In genomic region chr5:123076419-123077281, GRCm38 (mm10) we compare ENCODE assay signal across 8 mouse cellular contexts. TPM values are rescaled to one million over a fixed set of nuclear protein-coding genes. Genes with fewer than 3 reads are reported as not detected.
DNase-seq lines count a peak whose midpoint lies in the region; ATAC-seq and TF ChIP-seq lines count a peak whose summit lies in the region.

No protein-coding gene starts in this region.

- 1% methylated on average over 35 of the region's 35 CpGs for WGBS in heart, embryonic 12.5 days
- 3% methylated on average over 35 of the region's 35 CpGs for WGBS in embryonic facial prominence, embryonic 11.5 days
- 6% methylated on average over 33 of the region's 35 CpGs for WGBS in hindbrain, postnatal 0 days
- WGBS in midbrain, embryonic 14.5 days: 5% methylated on average over 34 of the region's 35 CpGs

- in situ Hi-C loops in CH12.LX (cut with MboI; ENCODE audit: low pct_ligation_motif_present, low pct_unique_long_range_greater_than_20kb, low sequenced_read_pairs): no loop called here

- H3K36me3 ChIP-seq in heart, embryonic 12.5 days: no peaks in the 10 kb centered on the region
- peaks cover 0 to 2% of the 10 kb centered on the region in 2 experiments for H3K36me3 ChIP-seq in CH12.LX (replicated peaks in 1 of 2; ENCODE audit: control insufficient read depth in 1 of 2, insufficient read depth in 1 of 2, low read length in 1 of 2)
- H3K36me3 ChIP-seq in embryonic facial prominence, embryonic 11.5 days (replicated peaks; ENCODE audit: control insufficient read depth, insufficient read depth, low read depth, low read length): no peaks in the 10 kb centered on the region
- no peaks in the 10 kb centered on the region for H3K36me3 ChIP-seq in hindbrain, postnatal 0 days (ENCODE audit: insufficient read depth, low read length)
- no peaks in the 10 kb centered on the region for H3K36me3 ChIP-seq in midbrain, embryonic 14.5 days (ENCODE audit: control insufficient read depth, insufficient read depth, low read length)

- DNase-seq in heart, adult 9 months (ENCODE audit: low spot score in 2 of 2): no peak
- DNase-seq in CH12.LX (ENCODE audit: extremely low read depth): no peak
- peak; percentile 62 for DNase-seq in embryonic facial prominence, embryonic 11.5 days (ENCODE audit: low spot score)
- DNase-seq in hindbrain, postnatal 0 days (ENCODE audit: low spot score): peak; percentile 74
- peak; percentile 72 for DNase-seq in midbrain, embryonic 14.5 days
- DNase-seq in ovary, postnatal 14 days (ENCODE audit: low spot score): no peak
- no peak for DNase-seq in layer of hippocampus, adult 8-10 months (ENCODE audit: low spot score in 2 of 2)

- peak overlapping the region; percentile 86 for H3K4me3 ChIP-seq in heart, embryonic 12.5 days
- H3K4me3 ChIP-seq in CH12.LX (replicated peaks in 1 of 3; ENCODE audit: low read depth in 2 of 3, low read length in 2 of 3, poor library complexity in 1 of 3): peak overlapping the region; percentile 66 to 92 (median 75)
- peak overlapping the region; percentile 78 for H3K4me3 ChIP-seq in embryonic facial prominence, embryonic 11.5 days (ENCODE audit: low read depth, low read length)
- peak overlapping the region; percentile 81 for H3K4me3 ChIP-seq in hindbrain, postnatal 0 days (ENCODE audit: low read length)
- H3K4me3 ChIP-seq in midbrain, embryonic 14.5 days (replicated peaks; ENCODE audit: low read depth, low read length): peak overlapping the region; percentile 78

- peak overlapping the region; percentile 99 for H3K4me2 ChIP-seq in heart, embryonic 12.5 days
- peak overlapping the region; percentile 79 for H3K4me2 ChIP-seq in CH12.LX (ENCODE audit: insufficient read depth, low read depth, poor library complexity, severe bottlenecking)
- peak overlapping the region; percentile 97 for H3K4me2 ChIP-seq in embryonic facial prominence, embryonic 11.5 days (ENCODE audit: low read depth, low read length)
- H3K4me2 ChIP-seq in hindbrain, postnatal 0 days (ENCODE audit: low read depth, low read length): peak overlapping the region; percentile 81
- peak overlapping the region; percentile 96 for H3K4me2 ChIP-seq in midbrain, embryonic 14.5 days (ENCODE audit: low read length)

- H3K9me3 ChIP-seq in heart, embryonic 12.5 days (replicated peaks): peaks cover 5% of the 10 kb centered on the region; the same call in 1 of the 2 replicates
- H3K9me3 ChIP-seq in CH12.LX (replicated peaks; ENCODE audit: low read length): peaks cover 7% of the 10 kb centered on the region
- H3K9me3 ChIP-seq in embryonic facial prominence, embryonic 11.5 days (replicated peaks; ENCODE audit: control insufficient read depth, low read length): no peaks in the 10 kb centered on the region
- no peaks in the 10 kb centered on the region for H3K9me3 ChIP-seq in hindbrain, postnatal 0 days (ENCODE audit: low read length)
- no peaks in the 10 kb centered on the region for H3K9me3 ChIP-seq in midbrain, embryonic 14.5 days (ENCODE audit: control insufficient read depth, low read length)

- peak overlapping the region; percentile 85 for H3K9ac ChIP-seq in heart, embryonic 12.5 days
- peak overlapping the region; percentile 49; the same call in 1 of the 2 replicates for H3K9ac ChIP-seq in CH12.LX (ENCODE audit: insufficient read depth, low read depth)
- peak overlapping the region; percentile 68 for H3K9ac ChIP-seq in embryonic facial prominence, embryonic 11.5 days (replicated peaks; ENCODE audit: low read length)
- peak overlapping the region; percentile 77 for H3K9ac ChIP-seq in hindbrain, postnatal 0 days (replicated peaks; ENCODE audit: low read length)
- H3K9ac ChIP-seq in midbrain, embryonic 14.5 days (replicated peaks; ENCODE audit: low read length): peak overlapping the region; percentile 70

- dilution Hi-C loops in CH12.LX (cut with MboI; ENCODE audit: extremely low pct_ligation_motif_present, extremely low pct_unique_long_range_greater_than_20kb, low sequenced_read_pairs): no loop called here

- no peak for TF ChIP-seq CTCF in CH12.LX (conservative IDR thresholded peaks at IDR 0.05 in 1 of 2, IDR thresholded peaks at IDR 0.05 in 1 of 2; ENCODE audit: low read depth in 2 of 2, low read length in 2 of 2)
- no peak for TF ChIP-seq CTCF in hindbrain, postnatal 0 days (IDR thresholded peaks at IDR 0.05; ENCODE audit: low read depth)

- H3K79me2 ChIP-seq in CH12.LX (replicated peaks; ENCODE audit: control insufficient read depth, extremely low read depth, insufficient read depth, poor library complexity, severe bottlenecking): no peaks in the 10 kb centered on the region

- H3K27ac ChIP-seq in heart, embryonic 12.5 days (ENCODE audit: poor library complexity, severe bottlenecking): peak overlapping the region; percentile 39
- H3K27ac ChIP-seq in CH12.LX (ENCODE audit: insufficient read depth, low read depth): peak overlapping the region; percentile 18; the same call in 1 of the 2 replicates
- H3K27ac ChIP-seq in embryonic facial prominence, embryonic 11.5 days (replicated peaks; ENCODE audit: low read depth, low read length): no peak overlapping the region
- peak overlapping the region; percentile 81 for H3K27ac ChIP-seq in hindbrain, postnatal 0 days
- H3K27ac ChIP-seq in midbrain, embryonic 14.5 days (replicated peaks; ENCODE audit: low read depth, low read length): peak overlapping the region; percentile 64; the same call in 1 of the 2 replicates

- no peaks in the 10 kb centered on the region for H3K27me3 ChIP-seq in heart, embryonic 12.5 days (replicated peaks)
- no peaks in the 10 kb centered on the region for H3K27me3 ChIP-seq in CH12.LX (replicated peaks)
- no peaks in the 10 kb centered on the region for H3K27me3 ChIP-seq in embryonic facial prominence, embryonic 11.5 days (ENCODE audit: control insufficient read depth, insufficient read depth, low read length)
- H3K27me3 ChIP-seq in hindbrain, postnatal 0 days (ENCODE audit: insufficient read depth, low read length): no peaks in the 10 kb centered on the region
- no peaks in the 10 kb centered on the region for H3K27me3 ChIP-seq in midbrain, embryonic 14.5 days (ENCODE audit: control insufficient read depth, insufficient read depth, low read length)

- no peak for TF ChIP-seq RAD21 in CH12.LX (IDR thresholded peaks at IDR 0.05; ENCODE audit: low read depth, low read length)

- peak; percentile 71 for ATAC-seq in heart, embryonic 12.5 days (ENCODE audit: insufficient number of reproducible peaks, low FRiP score)
- peak; percentile 89 for ATAC-seq in embryonic facial prominence, embryonic 11.5 days (replicated peaks; ENCODE audit: insufficient number of reproducible peaks, low FRiP score, low TSS enrichment, low read depth)
- peak; percentile 89 for ATAC-seq in hindbrain, postnatal 0 days
- ATAC-seq in midbrain, embryonic 14.5 days (ENCODE audit: low FRiP score, low TSS enrichment): peak; percentile 81

- no peak for TF ChIP-seq POLR2A in CH12.LX (IDR thresholded peaks at IDR 0.05; ENCODE audit: low read depth, low read length)

- no peak for TF ChIP-seq EP300 in CH12.LX (IDR thresholded peaks at IDR 0.05; ENCODE audit: low read length)

- peaks cover 34% of the 10 kb centered on the region for H3K4me1 ChIP-seq in heart, embryonic 12.5 days (replicated peaks)
- peaks cover 20 to 40% of the 10 kb centered on the region in 2 experiments for H3K4me1 ChIP-seq in CH12.LX (ENCODE audit: control insufficient read depth in 1 of 2, insufficient read depth in 2 of 2)
- peaks cover 2% of the 10 kb centered on the region; the same call in 1 of the 2 replicates for H3K4me1 ChIP-seq in embryonic facial prominence, embryonic 11.5 days (ENCODE audit: control insufficient read depth, insufficient read depth, low read length)
- H3K4me1 ChIP-seq in hindbrain, postnatal 0 days (ENCODE audit: insufficient read depth, low read length): peaks cover 20% of the 10 kb centered on the region
- peaks cover 14% of the 10 kb centered on the region for H3K4me1 ChIP-seq in midbrain, embryonic 14.5 days (ENCODE audit: control insufficient read depth, insufficient read depth, low read length)

TF ChIP-seq in CH12.LX, 34 proteins besides CTCF, POLR2A, EP300 and RAD21 (continues in another document):
- no peak for TF ChIP-seq MYC (IDR thresholded peaks at IDR 0.05; ENCODE audit: low read depth, low read length)
- TF ChIP-seq ZMIZ1 (IDR thresholded peaks at IDR 0.05; ENCODE audit: low read depth, low read length): 0 out of 2 replicates have a peak, but pooled peaks have one; percentile 6

RNA-seq across cellular contexts. Expression of gene Tmem120b, which starts 8.4 kb away (rescaled TPM):
- 12.9 and 13.0 TPM in 2 replicates for polyA plus RNA-seq in heart, embryonic 12.5 days (2016; fragmentation: Nextera tagmentation; extraction: Ambion mirVana)
- 6.1 and 8.0 TPM in 2 replicates for total RNA-seq in CH12.LX (2012; rRNA removed)
- 4.6 and 4.8 TPM in 2 replicates for total RNA-seq in CH12.LX (2014; rRNA removed)
- 4.5 and 6.2 TPM in 2 replicates for polyA plus RNA-seq in CH12.LX (2012; ENCODE audit: insufficient read length, low read depth)
- 7.2 and 7.9 TPM in 2 replicates for polyA plus RNA-seq in embryonic facial prominence, embryonic 11.5 days (2014; fragmentation: Nextera tagmentation; extraction: Ambion mirVana)
- 15.3 and 29.3 TPM in 2 replicates for total RNA-seq in hindbrain, postnatal 0 days (2014; rRNA removed)
- 17.7 and 19.6 TPM in 2 replicates for polyA plus RNA-seq in hindbrain, postnatal 0 days (2015; fragmentation: Nextera tagmentation; extraction: Ambion mirVana)
- polyA plus RNA-seq in midbrain, embryonic 14.5 days (2014; fragmentation: Nextera tagmentation; extraction: Ambion mirVana): 12.7 and 13.1 TPM in 2 replicates
- 10 to 100 TPM; 15.4 to 22.0 (median 18.7) TPM for total RNA-seq in layer of hippocampus, adult 8-10 months (2022)

RNA-seq across cellular contexts. Expression of gene Morn3, which starts 29.8 kb away (rescaled TPM):
- polyA plus RNA-seq in heart, embryonic 12.5 days (2016; fragmentation: Nextera tagmentation; extraction: Ambion mirVana): not detected in 2 replicates
- not detected in 2 replicates for total RNA-seq in CH12.LX (2012; rRNA removed)
- not detected in 2 replicates for total RNA-seq in CH12.LX (2014; rRNA removed)
- polyA plus RNA-seq in CH12.LX (2012; ENCODE audit: insufficient read length, low read depth): not detected in 2 replicates
- 0.91 TPM in 1 of 2 replicates, not detected in the other for polyA plus RNA-seq in embryonic facial prominence, embryonic 11.5 days (2014; fragmentation: Nextera tagmentation; extraction: Ambion mirVana)
- not detected in 2 replicates for total RNA-seq in hindbrain, postnatal 0 days (2014; rRNA removed)
- polyA plus RNA-seq in hindbrain, postnatal 0 days (2015; fragmentation: Nextera tagmentation; extraction: Ambion mirVana): 0.64 and 0.87 TPM in 2 replicates
- polyA plus RNA-seq in midbrain, embryonic 14.5 days (2014; fragmentation: Nextera tagmentation; extraction: Ambion mirVana): not detected in 2 replicates
- total RNA-seq in layer of hippocampus, adult 8-10 months (2022): not detected

RNA-seq across cellular contexts. Expression of gene Rhof, which starts 55.8 kb away (rescaled TPM):
- 1.0 and 1.3 TPM in 2 replicates for polyA plus RNA-seq in heart, embryonic 12.5 days (2016; fragmentation: Nextera tagmentation; extraction: Ambion mirVana)
- 46.5 and 56.9 TPM in 2 replicates for total RNA-seq in CH12.LX (2012; rRNA removed)
- total RNA-seq in CH12.LX (2014; rRNA removed): 32.6 and 33.6 TPM in 2 replicates
- 38.2 and 45.4 TPM in 2 replicates for polyA plus RNA-seq in CH12.LX (2012; ENCODE audit: insufficient read length, low read depth)
- polyA plus RNA-seq in embryonic facial prominence, embryonic 11.5 days (2014; fragmentation: Nextera tagmentation; extraction: Ambion mirVana): 1.6 and 2.0 TPM in 2 replicates
- 43.5 and 44.4 TPM in 2 replicates for total RNA-seq in hindbrain, postnatal 0 days (2014; rRNA removed)
- 36.6 and 36.8 TPM in 2 replicates for polyA plus RNA-seq in hindbrain, postnatal 0 days (2015; fragmentation: Nextera tagmentation; extraction: Ambion mirVana)
- polyA plus RNA-seq in midbrain, embryonic 14.5 days (2014; fragmentation: Nextera tagmentation; extraction: Ambion mirVana): 7.1 and 8.9 TPM in 2 replicates
- total RNA-seq in layer of hippocampus, adult 8-10 months (2022): 10 to 100 TPM; 42.0 to 46.6 (median 45.3) TPM

Comparison
In these comparisons a context has a peak if more than half of its experiments do, and no peak if none do; other contexts are left out.
1. DNase-seq: peak in embryonic facial prominence, embryonic 11.5 days (single experiment), hindbrain, postnatal 0 days (single experiment) and midbrain, embryonic 14.5 days (single experiment); none in heart, adult 9 months (0 of 2), CH12.LX (single experiment), ovary, postnatal 14 days (single experiment) and layer of hippocampus, adult 8-10 months (0 of 2).
2. Peak in every context shown above with its lines, with median percentiles within 50 percentile points of each other: ATAC-seq, H3K4me2 ChIP-seq, H3K4me3 ChIP-seq and H3K9ac ChIP-seq.